Mouse (Mus musculus) lung, postnatal 4 days (tissue): Measurements from ENCODE around the gene Dock3.
A peak's percentile ranks its signal among the peaks of the same experiment; 100 is the strongest.
"Not testable (repeated sequence)": the region's sequence is repeated elsewhere in the genome, so short reads cannot be mapped to it uniquely, and the experiment has no call there.

ENCODE experiments used
- DNase-seq, 2 experiments: peaks; one replicate each; pipeline ENCODE4 v3.0.0; 2021

The Dock3 gene

DNA sequence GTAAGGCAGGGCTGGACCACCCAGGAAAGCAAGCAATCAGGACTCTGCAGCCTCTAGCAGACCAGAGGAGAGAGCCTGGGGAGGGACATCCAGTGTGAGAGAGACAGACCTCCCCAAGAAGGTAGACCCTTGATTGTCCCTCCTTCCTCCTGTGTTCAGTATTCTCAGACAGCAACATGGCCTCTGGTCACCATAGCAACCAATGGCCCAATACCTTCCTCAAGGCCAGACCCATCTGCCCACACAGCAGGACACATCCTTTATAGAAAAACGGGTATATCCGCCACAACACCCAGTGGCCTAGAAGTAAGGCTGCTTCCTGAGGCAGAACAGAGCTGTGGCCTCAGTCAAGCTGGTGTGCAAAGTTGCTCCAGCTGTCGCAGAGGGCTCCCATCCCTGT lies 23.9 kb upstream of the Dock3 start:
- no peak for DNase-seq

DNA sequence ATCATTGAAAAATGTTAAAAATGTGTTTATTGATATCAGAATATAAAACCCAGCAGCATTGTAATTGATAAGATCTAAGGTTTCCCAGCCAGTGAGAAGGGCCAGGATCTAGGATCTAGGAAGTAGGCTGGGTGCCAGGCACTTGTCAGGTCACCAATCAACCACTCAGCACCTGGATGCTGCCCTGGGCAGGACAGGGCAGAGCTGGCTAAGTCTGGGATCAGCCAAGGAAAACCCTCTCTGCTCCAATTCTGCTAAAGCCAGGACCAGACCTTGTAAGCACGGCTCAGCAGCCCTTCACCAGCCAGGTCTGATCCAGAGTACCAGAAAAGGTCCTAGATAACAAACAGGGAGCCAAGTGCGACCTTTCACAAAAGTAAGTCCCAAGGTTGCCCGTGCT lies 23.2 kb upstream of the Dock3 start:
- DNase-seq = peak in 1 of 2 experiments; percentile 13

DNA sequence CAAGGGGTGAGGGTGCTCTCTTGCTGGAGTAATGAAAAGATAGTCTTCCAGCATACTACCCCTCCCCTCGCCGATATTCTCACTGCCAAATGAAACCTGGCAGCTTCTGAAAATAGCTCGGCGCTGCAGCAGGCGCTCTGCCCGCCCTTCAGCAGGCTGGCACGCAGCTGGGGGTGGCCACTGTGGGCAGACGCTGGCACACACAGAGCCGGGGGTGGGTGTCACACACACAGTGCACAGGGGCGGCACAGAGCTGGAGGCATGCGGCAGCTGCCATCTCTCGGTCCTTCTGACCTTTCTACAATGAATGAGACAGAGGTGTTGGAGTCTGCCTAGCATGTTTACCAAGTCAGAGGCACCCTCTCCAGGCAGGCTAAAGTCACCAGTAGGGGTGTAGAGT lies 22.8 kb upstream of the Dock3 start:
- DNase-seq = peak in 1 of 2 experiments; percentile 25

DNA sequence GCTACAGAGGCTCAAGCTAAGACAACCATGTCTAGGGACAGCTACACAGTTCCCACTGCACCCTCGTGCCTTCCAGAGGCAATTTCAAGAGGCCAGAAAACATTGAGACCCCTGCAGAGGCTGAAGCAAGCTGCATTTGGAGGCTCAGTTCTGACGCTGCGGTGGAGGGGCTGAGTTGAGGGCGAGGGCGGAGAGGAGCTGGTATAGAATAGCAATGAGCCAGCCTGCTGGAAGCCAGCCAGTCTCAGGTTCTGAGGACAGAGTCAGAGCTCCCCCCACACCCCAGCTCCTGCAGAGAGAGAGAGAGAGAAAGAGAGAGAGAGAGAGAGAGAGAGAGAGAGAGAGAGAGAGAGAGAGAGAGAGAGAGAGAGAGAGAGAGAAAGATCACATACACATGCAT lies 20.5 kb upstream of the Dock3 start:
- peak in 1 of 2 experiments; percentile 13 for DNase-seq

DNA sequence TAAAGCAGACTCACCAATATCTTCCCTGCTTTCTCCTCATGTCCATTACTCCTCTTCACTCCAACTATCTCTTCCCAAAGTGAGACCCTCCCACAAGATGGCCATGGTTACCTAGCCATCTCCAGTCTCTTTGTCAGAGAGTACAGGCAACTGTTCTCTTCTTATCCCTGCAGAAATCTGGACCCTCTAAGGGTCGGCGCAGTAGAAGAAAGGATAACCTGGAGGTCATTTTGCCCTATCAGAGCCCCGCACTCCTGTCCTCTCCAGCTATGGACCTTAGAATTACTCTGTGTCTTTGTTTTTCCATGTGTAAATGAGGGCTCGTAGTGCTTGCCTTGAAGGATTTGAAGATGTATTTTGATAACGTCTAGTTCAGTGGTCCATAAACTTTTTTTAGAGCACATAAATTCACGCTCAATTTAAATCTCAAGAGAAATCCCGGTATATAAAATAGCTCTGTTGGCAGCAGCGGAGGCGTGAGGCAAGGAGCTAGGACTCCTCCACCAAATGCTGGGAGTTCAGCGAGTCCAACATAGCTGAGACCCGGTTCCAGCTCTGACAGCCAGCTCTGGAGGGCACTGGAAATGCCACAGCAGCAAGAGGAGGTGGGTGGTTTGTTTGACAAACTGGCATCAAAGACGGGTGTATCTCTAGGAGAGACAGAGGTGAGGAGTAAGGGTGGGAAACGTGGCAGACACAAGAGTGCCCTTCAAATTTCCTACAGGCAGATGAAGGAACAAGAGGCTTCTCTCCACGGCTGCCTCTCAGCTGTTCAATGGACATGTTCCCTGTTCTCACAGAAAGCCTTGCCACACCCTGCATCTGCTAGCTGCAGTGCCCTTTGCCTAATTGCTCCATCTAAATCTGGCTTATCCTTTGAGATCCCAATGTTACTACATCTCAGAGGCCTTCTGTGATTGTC lies 19.0 kb upstream of the Dock3 start:
- DNase-seq = peak in 1 of 2 experiments; percentile 8

DNA sequence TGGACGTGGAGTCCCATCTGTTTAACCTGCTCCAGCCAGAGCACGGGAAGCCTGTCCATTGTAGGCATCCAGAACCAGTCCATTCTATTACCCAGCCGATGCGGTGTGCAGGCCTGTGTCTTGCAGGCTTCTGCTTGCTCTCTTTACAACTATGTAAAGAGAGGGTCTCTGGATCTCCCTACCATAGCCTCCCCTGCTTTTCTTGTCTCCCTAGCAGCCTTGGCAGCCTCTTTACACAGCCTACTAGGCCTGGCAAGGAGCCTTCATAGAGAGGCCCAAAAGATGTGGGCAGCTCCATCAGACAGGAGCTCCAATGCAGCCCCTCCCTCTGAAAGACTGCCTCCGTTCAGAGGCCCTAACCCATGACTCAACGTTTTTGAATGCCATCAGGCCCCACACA lies 17.4 kb upstream of the Dock3 start:
- peak in 1 of 2 experiments; percentile 15 for DNase-seq

DNA sequence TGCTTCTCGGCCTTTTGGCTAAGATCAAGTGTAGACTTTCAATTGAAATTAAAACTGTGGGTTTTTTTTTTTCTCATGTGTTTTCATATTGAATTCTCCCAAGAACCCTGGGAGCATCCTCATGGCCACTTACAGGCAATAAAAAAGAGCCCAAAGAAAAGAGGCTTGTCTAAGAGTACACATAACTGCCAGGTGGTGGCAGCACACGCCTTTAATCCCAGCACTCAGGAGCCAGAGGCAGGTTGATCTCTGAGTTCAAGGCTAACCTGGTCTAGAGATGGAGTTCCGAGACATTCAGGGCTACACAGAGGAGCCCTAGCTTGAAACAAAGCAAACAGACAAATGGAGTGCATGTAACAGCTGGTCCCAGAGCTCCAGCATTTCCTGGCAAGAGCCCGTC lies 14.5 kb upstream of the Dock3 start:
- peak in 1 of 2 experiments; percentile 19 for DNase-seq

DNA sequence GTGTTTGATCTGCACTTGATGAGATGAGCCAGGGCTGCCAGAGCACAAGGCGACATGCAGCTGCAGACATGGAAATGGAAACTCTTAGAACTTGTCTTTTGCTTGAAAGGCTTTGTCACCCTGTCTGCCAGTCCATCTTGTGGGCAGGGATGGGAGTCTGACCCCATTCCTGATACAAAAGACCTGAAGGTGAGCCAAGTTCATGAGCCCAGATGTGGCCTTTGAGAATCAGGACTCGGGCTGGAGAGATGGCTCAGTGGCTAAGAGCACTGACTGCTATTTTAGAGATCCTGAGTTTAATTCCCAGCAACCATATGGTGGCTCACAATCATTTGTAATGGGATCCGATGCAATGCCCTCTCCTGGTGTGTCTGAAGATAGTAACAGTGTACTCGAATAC lies 13.6 kb upstream of the Dock3 start:
- DNase-seq = no peak

DNA sequence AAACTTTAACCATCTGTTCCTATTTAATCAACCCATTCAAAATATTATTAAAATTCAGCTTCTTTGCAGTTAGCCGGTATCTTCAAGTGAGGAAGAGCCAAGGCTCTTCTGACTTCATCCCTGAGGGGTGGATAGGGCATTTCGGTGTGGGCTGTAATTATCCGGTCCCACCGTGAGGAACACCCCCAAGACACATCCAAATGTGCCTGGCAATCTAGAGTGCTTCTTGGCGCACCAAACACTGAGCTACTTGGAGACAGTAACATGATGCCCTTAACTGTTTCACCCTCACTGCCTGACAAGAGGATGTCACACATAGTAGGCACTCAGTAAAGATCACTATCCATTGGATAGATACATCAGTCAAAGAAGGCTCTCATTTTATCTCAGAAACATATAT lies 4.4 kb upstream of the Dock3 start:
- DNase-seq = no peak

DNA sequence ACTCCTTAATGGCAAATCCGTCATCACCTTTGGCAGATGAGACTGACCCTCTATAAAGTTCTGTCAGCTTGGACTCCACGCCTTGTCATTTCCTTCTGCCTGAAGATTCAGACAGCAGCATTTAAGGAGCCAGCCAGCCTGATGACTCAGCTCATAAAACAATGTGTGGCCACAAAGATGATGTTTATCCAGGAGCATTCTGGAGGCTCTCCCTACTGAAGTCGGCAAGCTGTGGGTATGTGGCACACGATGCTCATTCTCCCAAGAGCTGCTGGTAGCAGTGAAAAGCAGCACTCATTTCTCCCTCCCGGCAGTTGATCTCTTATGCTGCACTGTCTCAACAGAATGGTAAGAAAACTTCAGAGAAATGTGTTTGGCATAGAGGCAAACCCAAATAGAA lies 3.6 kb upstream of the Dock3 start:
- DNase-seq = no peak

DNA sequence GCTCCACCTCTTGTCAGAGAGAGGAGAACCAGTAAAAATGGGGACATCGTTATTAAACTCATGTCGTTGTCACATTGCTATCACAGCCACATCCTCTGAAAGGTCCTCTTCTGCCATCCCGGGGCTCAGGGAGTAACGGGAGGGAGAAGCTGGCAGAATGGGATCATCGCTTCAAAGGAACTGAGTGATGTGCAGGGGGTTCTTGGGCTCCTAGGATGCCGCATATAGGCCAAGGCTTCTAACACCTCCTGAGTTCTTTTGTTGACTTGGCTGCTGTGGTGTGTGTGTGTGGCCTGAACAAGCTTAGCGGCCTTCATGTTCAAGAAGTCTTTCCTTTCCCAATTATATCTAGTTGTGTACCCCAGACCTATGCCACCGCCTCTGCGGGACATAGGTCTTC lies 431 bp upstream of the Dock3 start:
- no peak for DNase-seq

DNA sequence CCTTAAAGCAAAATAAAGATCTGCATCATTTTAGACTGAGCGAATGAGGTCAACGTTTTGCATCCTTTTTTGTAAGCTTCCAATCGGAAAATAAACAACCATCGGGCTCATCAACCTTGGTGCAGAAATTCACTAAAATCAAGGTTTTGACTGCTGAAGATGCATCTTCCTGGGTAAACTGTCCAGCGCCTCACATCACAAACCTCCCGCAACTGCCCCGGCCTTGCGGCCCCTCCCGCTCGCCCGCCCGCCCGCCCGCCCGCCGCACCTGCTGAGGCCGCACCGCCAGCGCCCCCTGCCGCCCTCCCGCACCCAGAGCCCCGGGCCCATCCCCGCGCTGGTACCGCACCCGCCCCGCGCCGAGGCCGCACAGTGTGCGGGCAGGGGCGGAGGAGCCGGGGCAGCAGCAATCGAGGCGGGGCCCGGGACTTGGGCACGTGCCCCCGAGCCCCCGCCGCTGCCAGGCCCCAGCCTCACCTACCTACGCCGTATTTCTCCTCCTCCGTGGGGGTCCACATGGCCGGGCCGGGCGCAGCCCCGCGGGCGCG lies 644 bp downstream of the Dock3 start:
- DNase-seq = peak in 1 of 2 experiments; percentile 19

DNA sequence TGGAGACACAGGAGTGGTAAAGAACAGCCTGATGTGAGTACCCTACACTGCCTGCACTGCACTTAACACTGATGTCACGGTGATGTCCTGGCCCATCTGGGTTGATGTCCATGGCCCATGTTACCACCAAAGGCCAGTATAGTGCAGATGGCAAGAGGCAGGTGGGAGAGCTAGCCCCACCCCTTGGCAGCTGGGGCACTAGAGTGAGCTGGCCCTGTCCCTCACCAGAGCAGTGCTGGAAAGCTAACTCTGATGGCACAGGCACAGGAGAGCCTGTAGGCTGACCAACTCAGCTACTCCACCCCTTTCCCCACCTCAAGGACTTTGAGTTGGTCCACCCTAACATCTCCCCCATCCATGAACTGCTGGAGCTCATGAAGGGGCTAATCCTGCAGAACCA lies 7.1 kb downstream of the Dock3 start:
- DNase-seq = no peak

DNA sequence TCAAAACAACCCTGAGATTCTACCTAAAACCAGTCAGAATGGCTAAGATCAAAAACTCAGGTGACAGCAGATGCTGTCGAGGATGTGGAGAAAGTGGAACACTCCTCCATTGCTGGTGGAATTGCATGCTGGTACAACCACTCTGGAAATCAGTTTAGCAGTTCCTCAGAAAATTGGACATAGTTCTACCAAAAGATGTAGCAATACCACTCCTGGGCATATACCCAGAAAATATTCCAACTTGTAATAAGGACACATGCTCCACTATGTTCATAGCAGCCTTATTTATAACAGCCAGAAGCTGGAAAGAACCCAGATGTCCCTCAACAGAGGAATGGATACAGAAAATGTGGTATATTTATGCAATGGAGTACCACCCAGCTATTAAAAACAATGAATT lies 56.9 kb downstream of the Dock3 start:
- not testable (repeated sequence) for DNase-seq

DNA sequence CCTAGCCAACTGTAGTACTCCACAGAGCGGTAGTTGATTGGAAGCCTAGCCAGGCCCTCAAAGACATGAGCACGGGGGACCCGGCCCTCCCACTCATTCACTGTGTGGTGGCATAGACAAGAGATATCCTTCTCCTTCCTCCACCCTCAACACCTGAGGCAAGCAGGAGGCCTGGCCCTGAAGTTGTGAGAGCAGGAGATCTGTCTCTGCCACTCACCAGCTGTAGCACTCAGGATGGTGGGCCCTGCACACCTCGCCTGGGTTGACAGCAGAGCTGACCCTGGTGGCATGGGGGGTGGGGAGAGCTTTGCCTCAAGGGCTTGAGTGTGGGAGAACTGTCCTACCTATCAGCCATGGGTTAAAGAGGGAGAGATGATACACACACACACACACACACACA lies 65.9 kb downstream of the Dock3 start:
- no peak for DNase-seq

DNA sequence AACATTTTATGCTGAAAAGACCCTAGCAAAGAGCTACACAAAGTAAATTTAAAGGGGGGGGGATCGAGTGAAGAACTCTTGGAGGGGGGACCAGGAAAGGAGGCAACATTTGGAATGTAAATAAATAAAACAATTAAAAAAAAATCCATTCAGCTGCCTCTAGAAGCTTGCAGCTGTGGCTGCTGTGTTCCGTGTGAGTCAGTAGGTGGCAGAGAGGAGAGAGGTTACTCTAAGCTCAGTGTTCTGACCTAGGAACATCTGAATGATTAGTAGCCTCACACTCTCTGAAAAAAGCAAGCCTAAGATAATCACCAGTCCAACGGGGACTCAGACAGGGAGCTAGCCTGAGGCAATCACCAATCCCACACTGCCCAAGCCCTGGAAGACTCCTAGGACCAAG lies 66.9 kb downstream of the Dock3 start:
- no peak for DNase-seq

DNA sequence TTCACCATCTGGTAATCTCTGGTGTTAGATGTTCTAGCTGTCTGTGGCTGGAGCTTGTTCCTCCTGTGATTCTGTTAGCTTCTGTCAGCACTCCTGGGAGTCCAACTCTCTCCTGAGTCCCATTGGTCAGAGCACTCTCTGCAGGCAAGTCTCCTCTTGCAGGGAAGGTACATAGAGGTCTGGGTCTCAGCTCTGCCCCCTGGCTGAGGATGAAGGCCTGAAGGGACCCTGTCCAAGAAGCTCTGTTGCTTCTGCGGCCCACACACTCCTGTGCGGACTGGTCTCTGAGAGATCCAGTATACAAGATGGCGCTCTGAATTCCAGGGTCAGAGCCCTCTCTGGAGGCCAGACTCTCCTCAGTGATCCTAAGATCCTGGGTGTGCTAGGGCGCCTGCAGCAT lies 75.3 kb downstream of the Dock3 start:
- not testable (repeated sequence) for DNase-seq

DNA sequence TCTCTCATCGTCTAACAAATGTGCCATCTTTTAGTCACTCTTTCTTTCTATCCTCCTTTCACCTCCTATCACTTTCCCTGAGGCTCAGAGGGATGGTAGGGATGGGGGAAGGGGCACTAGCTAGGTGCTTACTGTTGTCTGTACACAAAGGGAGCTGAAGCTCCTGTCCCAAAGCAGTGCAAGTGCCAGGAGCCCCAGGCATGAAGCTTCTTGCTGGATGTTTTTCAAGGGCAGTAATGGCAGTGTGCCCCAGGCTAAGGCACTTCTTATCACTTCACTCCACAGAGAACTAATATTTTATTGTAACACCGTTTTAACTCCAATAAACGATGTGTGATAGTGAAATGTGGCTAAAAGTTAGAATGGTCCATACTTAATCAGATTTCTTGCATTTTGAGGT lies 118.9 kb downstream of the Dock3 start:
- no peak for DNase-seq

DNA sequence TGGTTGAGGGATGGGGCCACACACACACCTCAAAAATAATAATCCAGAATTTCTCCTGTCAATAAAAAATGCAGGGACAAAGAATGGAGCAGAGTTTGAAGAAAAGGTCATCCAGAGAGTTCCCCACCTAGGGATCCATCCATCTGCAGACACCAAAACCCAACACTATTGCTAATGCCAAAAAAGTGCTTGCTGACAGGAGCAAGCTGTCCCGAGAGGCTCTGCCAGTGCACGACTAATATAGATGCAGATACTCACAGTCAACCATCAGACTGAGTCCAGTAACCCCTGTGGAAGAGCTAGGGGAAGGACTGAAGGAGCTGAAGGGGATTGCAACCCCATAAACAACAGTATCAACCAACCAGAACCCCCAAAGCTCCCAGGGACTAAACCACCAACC lies 119.7 kb downstream of the Dock3 start:
- DNase-seq = no peak

DNA sequence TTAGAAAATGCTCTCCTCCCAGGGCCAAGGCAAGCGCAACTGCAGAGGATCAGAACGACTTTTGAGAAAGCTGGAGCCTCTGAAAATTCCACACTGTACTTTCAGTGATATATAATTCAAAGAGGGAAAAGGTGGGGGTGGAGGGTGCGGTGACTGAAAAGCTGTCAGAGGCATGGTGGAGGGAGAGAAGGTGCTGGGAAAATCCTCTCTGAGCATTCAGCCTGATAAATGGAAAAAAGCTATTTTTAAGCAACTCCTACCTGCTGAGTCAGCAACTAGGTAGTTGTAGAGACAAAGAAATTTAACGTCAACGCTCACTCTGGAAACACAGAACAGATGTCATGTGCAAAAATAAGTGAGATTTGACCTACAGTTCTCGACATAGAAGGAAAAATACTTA lies 132.2 kb downstream of the Dock3 start:
- DNase-seq = no peak

DNA sequence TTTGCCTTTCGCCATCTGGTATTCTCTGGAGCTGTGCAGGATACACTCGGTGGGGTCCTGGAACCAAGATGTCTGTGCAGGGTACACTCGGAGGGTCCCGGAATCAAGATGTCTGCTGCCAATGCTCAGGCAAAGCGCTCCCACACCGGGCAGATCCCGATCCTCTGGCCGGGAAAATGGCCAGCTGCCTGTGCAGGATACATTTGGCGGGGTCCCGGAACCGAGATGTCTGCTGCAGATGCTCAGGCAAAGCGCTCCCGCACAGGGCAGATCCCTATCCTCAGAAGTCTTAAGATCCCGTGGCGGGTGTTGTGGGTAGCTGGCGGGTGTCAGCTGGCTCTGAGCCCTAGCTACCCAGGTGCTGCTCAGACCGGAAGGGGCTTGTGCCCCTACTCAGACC lies 142.3 kb downstream of the Dock3 start:
- DNase-seq = not testable (repeated sequence)

DNA sequence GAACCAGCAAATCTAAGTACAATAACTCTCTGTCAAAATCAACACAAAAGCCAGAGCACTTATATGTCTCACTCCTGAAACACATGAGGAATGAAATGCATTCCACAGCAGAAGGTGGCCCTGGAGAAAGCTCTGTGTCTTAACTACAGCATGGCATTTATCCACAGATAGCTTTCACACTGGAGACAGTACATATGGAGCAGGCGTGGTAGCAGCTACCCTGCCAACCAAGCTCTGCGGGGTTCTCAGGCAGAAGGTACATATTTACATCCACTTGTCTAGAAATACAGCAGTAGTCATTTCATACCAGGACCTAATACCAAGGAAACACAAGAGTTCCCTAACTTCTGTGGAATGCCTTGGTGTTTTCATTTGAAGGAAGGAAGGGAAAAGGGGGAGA lies 144.2 kb downstream of the Dock3 start:
- DNase-seq = no peak

DNA sequence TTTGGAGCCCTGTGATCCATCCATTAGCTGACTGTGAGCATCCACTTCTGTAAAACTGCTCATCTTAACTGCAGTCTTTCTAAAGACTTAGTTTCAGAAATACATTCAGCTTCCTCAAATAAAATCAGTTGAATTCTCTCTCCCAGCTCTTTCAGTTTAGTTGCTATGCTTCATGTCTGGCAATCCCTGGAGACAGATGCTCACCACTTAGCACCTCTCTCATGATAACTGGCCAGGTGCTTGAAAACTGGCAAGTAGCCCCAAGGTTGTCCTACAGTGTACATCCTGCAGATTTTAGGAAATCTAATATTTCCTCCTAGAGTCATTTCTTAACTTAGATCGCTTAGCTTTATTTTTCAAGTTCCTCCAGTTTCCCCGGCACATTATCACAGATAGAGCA lies 193.8 kb downstream of the Dock3 start:
- no peak for DNase-seq

DNA sequence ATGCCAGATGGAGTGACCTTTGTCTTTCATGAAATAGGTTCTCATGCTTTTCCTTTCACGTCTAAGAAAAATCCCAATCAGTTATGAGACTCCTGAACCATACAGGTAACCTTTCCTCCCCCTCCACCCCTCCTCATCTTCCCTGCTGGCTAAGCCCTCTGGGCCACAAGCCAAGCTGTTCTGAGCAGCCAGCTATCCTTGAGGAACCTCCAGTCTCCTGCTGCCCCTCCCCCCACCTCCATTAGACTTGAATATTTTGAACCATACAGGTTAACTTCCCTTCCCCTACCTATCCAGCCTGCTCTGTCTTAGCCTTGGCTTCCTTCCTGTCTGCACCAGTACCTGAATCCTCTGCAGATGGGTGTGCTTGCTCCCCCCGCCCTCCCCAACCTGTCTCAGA lies 204.1 kb downstream of the Dock3 start:
- DNase-seq = no peak

DNA sequence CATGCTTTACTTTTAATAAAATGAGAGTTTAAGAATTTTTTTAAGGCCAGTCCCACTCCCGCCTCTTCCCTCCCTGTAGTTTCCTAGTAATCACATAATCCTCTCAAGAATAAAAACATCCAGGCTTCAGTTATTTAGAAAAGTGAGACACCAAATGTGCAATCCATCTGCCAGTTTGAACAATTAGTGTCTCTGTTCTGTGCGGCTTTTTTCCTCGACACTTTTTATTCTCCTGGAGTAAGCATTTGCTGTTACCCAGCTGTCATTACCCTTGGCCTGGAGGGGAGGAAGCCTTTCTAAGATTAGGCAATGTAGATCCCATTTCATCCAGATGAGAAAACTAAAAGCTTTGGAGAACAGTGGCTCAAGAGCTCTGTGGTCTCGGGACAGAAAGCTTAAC lies 221.9 kb downstream of the Dock3 start:
- DNase-seq = no peak
